Mouse (Mus musculus) hindbrain, embryonic 16.5 days (tissue): ENCODE results near the gene Nebl. TPM values are rescaled to one million over a fixed set of nuclear protein-coding genes. Genes with fewer than 3 reads are reported as not detected.

Experiments
- ATAC-seq: fragments of 200-750 bp; cut with Nextera tagmentation; 2 replicates; pipeline ENCODE4 v1.8.0; 2017; ENCODE audit warnings: moderate TSS enrichment, moderate library complexity
- H3K27ac ChIP-seq: fragments of 300-500 bp; sonication (generic); 2 replicates; pipeline ENCODE4 v1.5.1; 2014; ENCODE audit warnings: low read depth, mild to moderate bottlenecking, control low read depth, low read length, moderate library complexity
- H3K27me3 ChIP-seq: fragments of 300-500 bp; sonication (generic); replicated peaks from 2 replicates; pipeline ENCODE4 v1.6.1; 2014; ENCODE audit warnings: low read length; ENCODE audit not compliant: control insufficient read depth, insufficient read depth
- H3K36me3 ChIP-seq: fragments of 300-500 bp; sonication (generic); 2 replicates; pipeline ENCODE4 v1.6.1; 2014; ENCODE audit warnings: mild to moderate bottlenecking, low read length, moderate library complexity, mixed read lengths; ENCODE audit not compliant: control insufficient read depth, insufficient read depth
- H3K4me1 ChIP-seq: fragments of 300-500 bp; sonication (generic); 2 replicates; pipeline ENCODE4 v1.6.1; 2014; ENCODE audit warnings: low read depth, low read length; ENCODE audit not compliant: control insufficient read depth, insufficient read depth
- H3K4me2 ChIP-seq: fragments of 300-500 bp; sonication (generic); 2 replicates; pipeline ENCODE4 v1.6.1; 2014; ENCODE audit warnings: mild to moderate bottlenecking, low read length, control low read depth, moderate library complexity
- H3K4me3 ChIP-seq: fragments of 300-500 bp; sonication (generic); 2 replicates; pipeline ENCODE4 v1.5.1; 2014; ENCODE audit warnings: mild to moderate bottlenecking, low read length, control low read depth, moderate library complexity
- H3K9ac ChIP-seq: fragments of 300-500 bp; sonication (generic); 2 replicates; pipeline ENCODE4 v1.6.1; 2014; ENCODE audit warnings: low read depth, mild to moderate bottlenecking, control low read depth, low read length, moderate library complexity
- H3K9me3 ChIP-seq: fragments of 300-500 bp; sonication (generic); 2 replicates; pipeline ENCODE4 v1.6.1; 2014; ENCODE audit warnings: mild to moderate bottlenecking, low read length, moderate library complexity; ENCODE audit not compliant: control insufficient read depth
- WGBS: fragments of 180-500 bp; shearing (Covaris S2); extraction: QIAGEN DNeasy Blood & Tissue Kit; methylation state at CpG from one replicate; pipeline ENCODE4 v1.1.7; 2014; 5-methylcytosine and 5-hydroxymethylcytosine counted together
- polyA plus RNA-seq: library from polyadenylated mRNA; unstranded; fragments of >200 nt; fragmentation: Nextera tagmentation; extraction: Ambion mirVana; gene quantifications from 2 replicates; pipeline ENCODE4 v1.2.1, GENCODE M21; 2015

Gene Nebl
- polyA plus RNA-seq, 1 experiment from 2014 or later = 16.4 TPM

DNA sequence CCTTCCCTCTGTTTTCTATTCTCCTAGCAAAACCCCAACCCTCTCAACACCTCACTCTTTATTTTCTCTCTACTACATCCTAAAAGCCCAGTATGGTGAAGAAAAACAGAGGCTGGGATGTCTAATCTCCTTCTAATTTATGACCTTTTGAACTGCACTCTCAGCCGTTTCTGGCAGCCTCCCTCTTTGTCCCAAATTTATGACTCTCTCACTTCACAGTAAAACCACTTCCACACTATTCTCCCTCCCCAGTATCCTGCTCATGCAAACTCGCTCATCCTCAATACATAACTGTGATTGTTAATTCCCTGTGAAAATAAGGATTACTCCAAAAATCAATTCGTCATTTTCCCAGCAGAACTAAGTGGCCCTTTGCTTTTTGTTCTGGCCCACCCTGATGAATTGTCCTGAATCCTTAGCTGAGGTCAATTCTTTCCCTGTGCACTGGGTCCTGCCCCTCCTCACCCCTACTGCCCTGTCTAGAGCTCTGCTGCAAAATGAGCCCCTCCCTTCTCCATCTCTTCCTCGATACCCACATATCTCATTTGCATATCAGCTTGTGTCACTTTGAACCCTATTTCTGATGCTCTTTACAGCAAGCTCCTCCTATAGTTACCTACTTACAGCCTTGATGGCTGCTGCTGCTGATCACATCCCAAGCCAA lies 181.2 kb downstream of the Nebl start:
- ATAC-seq = no peak
- 37% methylated on average over 4 of the region's 4 CpGs for WGBS

GRCm38 (mm10) chr2:17546354-17546948 lies 184.8 kb downstream of the Nebl start:
- no peaks in the 10 kb centered on the region for H3K27me3 ChIP-seq
- no peaks in the 10 kb centered on the region for H3K36me3 ChIP-seq
- H3K27ac ChIP-seq = no peak overlapping the region
- no peaks in the 10 kb centered on the region for H3K9me3 ChIP-seq
- no peak overlapping the region for H3K4me2 ChIP-seq
- WGBS = 81% methylated on average over 3 of the region's 3 CpGs
- H3K4me1 ChIP-seq = no peaks in the 10 kb centered on the region
- ATAC-seq = no peak
- H3K9ac ChIP-seq = no peak overlapping the region
- no peak overlapping the region for H3K4me3 ChIP-seq

More for the DNA sequence above, 181.2 kb downstream of the Nebl start:
- Histone ChIP-seq H3K27me3 (no peaks in the 10 kb centered on the region), H3K9ac (no peak overlapping the region), H3K4me2 (no peak overlapping the region), H3K27ac (no peak overlapping the region), H3K36me3 (no peaks in the 10 kb centered on the region), H3K4me3 (no peak overlapping the region), H3K9me3 (no peaks in the 10 kb centered on the region), H3K4me1 (no peaks in the 10 kb centered on the region)

DNA sequence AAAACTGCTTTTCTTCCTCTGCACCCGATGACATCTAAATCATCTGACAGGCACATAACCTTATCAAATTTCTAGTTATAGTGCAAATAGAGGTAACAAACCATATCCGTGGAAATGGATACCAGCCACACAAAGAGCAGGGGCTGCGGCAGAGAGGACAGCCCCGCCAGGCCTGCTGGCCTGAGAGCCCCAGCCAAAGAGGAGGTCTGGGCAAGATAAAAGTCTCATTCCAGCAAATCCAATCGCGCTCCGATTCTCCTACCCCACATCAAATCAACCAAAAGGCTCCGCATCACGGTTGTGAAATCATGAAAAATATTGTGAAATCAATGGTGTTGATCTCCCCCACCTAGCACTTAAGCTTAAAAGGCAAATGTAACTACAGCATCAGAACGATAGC lies 191.5 kb downstream of the Nebl start:
- H3K9me3 ChIP-seq = no peaks in the 10 kb centered on the region
- H3K4me1 ChIP-seq = no peaks in the 10 kb centered on the region
- no peaks in the 10 kb centered on the region for H3K27me3 ChIP-seq
- ATAC-seq = peak; percentile 14; the same call in 1 of the 2 replicates
- no peak overlapping the region for H3K4me3 ChIP-seq
- no peak overlapping the region for H3K27ac ChIP-seq
- 62% methylated on average over 10 of the region's 10 CpGs for WGBS
- H3K4me2 ChIP-seq = no peak overlapping the region
- no peaks in the 10 kb centered on the region for H3K36me3 ChIP-seq
- H3K9ac ChIP-seq = no peak overlapping the region

- WGBS = 81% methylated on average over 4 of the region's 4 CpGs
- H3K9ac ChIP-seq = no peak overlapping the region
- H3K4me1 ChIP-seq = no peaks in the 10 kb centered on the region
- H3K36me3 ChIP-seq = no peaks in the 10 kb centered on the region
- no peak overlapping the region for H3K27ac ChIP-seq
- ATAC-seq = peak; percentile 54
- H3K4me2 ChIP-seq = no peak overlapping the region
- H3K4me3 ChIP-seq = no peak overlapping the region
- H3K27me3 ChIP-seq = no peaks in the 10 kb centered on the region
- no peaks in the 10 kb centered on the region for H3K9me3 ChIP-seq
Observed at GRCm38 (mm10) chr2:17538493-17538892, 192.8 kb downstream of the Nebl start.

GRCm38 (mm10) chr2:17531355-17532105 lies 199.7 kb downstream of the Nebl start:
- H3K9ac ChIP-seq = no peak overlapping the region
- no peak overlapping the region for H3K27ac ChIP-seq
- H3K4me3 ChIP-seq = no peak overlapping the region
- no peaks in the 10 kb centered on the region for H3K4me1 ChIP-seq
- ATAC-seq = no peak
- no peaks in the 10 kb centered on the region for H3K9me3 ChIP-seq
- H3K36me3 ChIP-seq = no peaks in the 10 kb centered on the region
- H3K27me3 ChIP-seq = no peaks in the 10 kb centered on the region
- WGBS = 87% methylated on average over 12 of the region's 12 CpGs
- no peak overlapping the region for H3K4me2 ChIP-seq

- H3K27me3 ChIP-seq = no peaks in the 10 kb centered on the region
- ATAC-seq = no peak
- no peak overlapping the region for H3K27ac ChIP-seq
- H3K4me3 ChIP-seq = no peak overlapping the region
- H3K4me2 ChIP-seq = no peak overlapping the region
- H3K36me3 ChIP-seq = no peaks in the 10 kb centered on the region
- H3K9me3 ChIP-seq = no peaks in the 10 kb centered on the region
- no peak overlapping the region for H3K9ac ChIP-seq
- WGBS = 75% methylated on average over 5 of the region's 5 CpGs
- no peaks in the 10 kb centered on the region; the same call in 1 of the 2 replicates for H3K4me1 ChIP-seq
Observed at GRCm38 (mm10) chr2:17525739-17526526, 205.3 kb downstream of the Nebl start.

DNA sequence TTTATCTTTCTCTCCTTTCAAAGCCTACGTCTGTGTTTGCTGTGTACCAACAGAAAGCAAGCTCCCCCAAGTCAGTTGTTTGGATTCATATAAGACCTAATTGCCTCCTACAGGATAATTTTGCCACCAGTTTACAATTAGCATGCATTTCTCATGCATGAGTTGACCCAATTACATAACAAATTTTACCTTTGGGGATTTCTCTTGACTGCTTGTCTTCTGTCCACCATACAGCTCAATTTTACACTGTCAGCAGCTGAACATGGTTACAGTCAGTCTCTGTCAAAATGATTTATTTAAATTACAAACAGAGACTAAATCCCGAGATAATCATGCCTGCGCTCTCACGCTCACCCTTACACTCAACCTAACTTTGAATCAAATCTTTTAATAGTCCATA lies 206.1 kb downstream of the Nebl start:
- no peaks in the 10 kb centered on the region for H3K9me3 ChIP-seq
- H3K4me2 ChIP-seq = no peak overlapping the region
- H3K9ac ChIP-seq = no peak overlapping the region
- no peak overlapping the region for H3K4me3 ChIP-seq
- no peaks in the 10 kb centered on the region for H3K36me3 ChIP-seq
- ATAC-seq = peak; percentile 27; the same call in 1 of the 2 replicates
- H3K27ac ChIP-seq = no peak overlapping the region
- no peaks in the 10 kb centered on the region for H3K27me3 ChIP-seq
- WGBS = 43% methylated on average over 4 of the region's 4 CpGs
- H3K4me1 ChIP-seq = no peaks in the 10 kb centered on the region; the same call in 1 of the 2 replicates

GRCm38 (mm10) chr2:17524205-17524978 lies 206.9 kb downstream of the Nebl start:
- H3K4me3 ChIP-seq = no peak overlapping the region
- no peak overlapping the region for H3K9ac ChIP-seq
- no peak overlapping the region for H3K27ac ChIP-seq
- no peaks in the 10 kb centered on the region for H3K36me3 ChIP-seq
- H3K27me3 ChIP-seq = no peaks in the 10 kb centered on the region
- WGBS = 45% methylated on average over 10 of the region's 10 CpGs
- ATAC-seq = no peak
- no peak overlapping the region for H3K4me2 ChIP-seq
- H3K4me1 ChIP-seq = no peaks in the 10 kb centered on the region; the same call in 1 of the 2 replicates
- no peaks in the 10 kb centered on the region for H3K9me3 ChIP-seq
